Mouse (Mus musculus): ENCODE measurements at regions not wholly inside any gene's neighbourhood (a gene's known extent, or its start where the extent isn't known, plus 50 kb on each side); places are given as distances from the start of the nearest gene placed in this dataset.

GRCm38 (mm10) chr9:90521186-90521585 lies 250.6 kb upstream of the Tbc1d2b start:
- TF ChIP-seq ZC3H11A (IDR thresholded peaks at IDR 0.05; ENCODE audit: low read depth, low read length): no peak
- no peak for TF ChIP-seq CTCF (conservative IDR thresholded peaks at IDR 0.05 in 1 of 2, IDR thresholded peaks at IDR 0.05 in 1 of 2; ENCODE audit: low read depth in 2 of 2, low read length in 2 of 2)
- no peak for TF ChIP-seq CHD2 (IDR thresholded peaks at IDR 0.05; ENCODE audit: low read length)
- TF ChIP-seq POLR2A (IDR thresholded peaks at IDR 0.05; ENCODE audit: low read depth, low read length): no peak
- TF ChIP-seq EP300 (IDR thresholded peaks at IDR 0.05; ENCODE audit: low read length): no peak
- TF ChIP-seq USF1 (IDR thresholded peaks at IDR 0.05; ENCODE audit: low read depth, low read length): no peak
